Mouse (Mus musculus) CH12.LX (cell line): Measurements from ENCODE around the gene Brinp2. TPM values are rescaled to one million over a fixed set of nuclear protein-coding genes. Genes with fewer than 3 reads are reported as not detected.
A peak's percentile ranks its signal among the peaks of the same experiment; 100 is the strongest.

Source experiments
- DNase-seq: peaks from one replicate; pipeline ENCODE4 v3.0.0-alpha.2; 2013; ENCODE audit errors: extremely low read depth
- H3K27ac ChIP-seq: 2 replicates; pipeline ENCODE4 v1.5.1; 2012; ENCODE audit warnings: low read depth, mild to moderate bottlenecking, control low read depth, moderate library complexity; ENCODE audit not compliant: insufficient read depth
- H3K27me3 ChIP-seq: replicated peaks from 2 replicates; pipeline ENCODE3; 2012; ENCODE audit warnings: inconsistent platforms
- H3K36me3 ChIP-seq, 2 experiments: replicated peaks in 1 of 2; 2 replicates each; pipeline versions ENCODE3 to v1.6.1; 2012; ENCODE audit warnings: inconsistent platforms in 1 of 2, low read length in 1 of 2, mild to moderate bottlenecking in 1 of 2, mixed read lengths in 1 of 2, moderate library complexity in 1 of 2; ENCODE audit not compliant: control insufficient read depth in 1 of 2, insufficient read depth in 1 of 2
- H3K4me1 ChIP-seq, 2 experiments: 2 replicates each; pipeline ENCODE4 v1.6.1; 2012; ENCODE audit warnings: inconsistent platforms in 1 of 2, moderate library complexity in 1 of 2; ENCODE audit not compliant: insufficient read depth in 2 of 2, control insufficient read depth in 1 of 2
- H3K4me2 ChIP-seq: 2 replicates; pipeline ENCODE4 v1.6.1; 2012; ENCODE audit warnings: low read depth, mild to moderate bottlenecking, control low read depth; ENCODE audit not compliant: poor library complexity, insufficient read depth, severe bottlenecking
- H3K4me3 ChIP-seq, 3 experiments: fragments of 150-350 bp in 1 of 3; sonication (generic) in 1 of 3; replicated peaks in 1 of 3; 2 replicates each; pipeline versions ENCODE3 to v1.5.1; 2011 to 2012; ENCODE audit warnings: low read depth in 2 of 3, low read length in 2 of 3, mild to moderate bottlenecking in 2 of 3, moderate library complexity in 2 of 3, control low read depth in 1 of 3, improper control_type of control experiment in 1 of 3, inconsistent platforms in 1 of 3, mixed read lengths in 1 of 3; ENCODE audit not compliant: poor library complexity in 1 of 3
- H3K79me2 ChIP-seq: replicated peaks from 2 replicates; pipeline ENCODE4 v1.6.1; 2012; ENCODE audit warnings: mild to moderate bottlenecking, moderate library complexity; ENCODE audit not compliant: control insufficient read depth, poor library complexity, insufficient read depth, severe bottlenecking; ENCODE audit errors: extremely low read depth
- H3K9ac ChIP-seq: 2 replicates; pipeline ENCODE4 v1.6.1; 2012; ENCODE audit warnings: low read depth, mild to moderate bottlenecking, control low read depth, moderate library complexity; ENCODE audit not compliant: insufficient read depth
- H3K9me3 ChIP-seq: replicated peaks from 2 replicates; pipeline ENCODE3; 2012; ENCODE audit warnings: low read length, inconsistent platforms, mixed read lengths
- CTCF ChIP-seq, 2 experiments: IDR thresholded peaks in 1 of 2; conservative IDR thresholded peaks in 1 of 2; 2 replicates each; pipeline ENCODE4 v1.5.1; 2011 to 2012; ENCODE audit warnings: low read depth in 2 of 2, low read length in 2 of 2, improper control_type of control experiment in 1 of 2, inconsistent platforms in 1 of 2, mild to moderate bottlenecking in 1 of 2, moderate library complexity in 1 of 2
- E2F4 ChIP-seq: IDR thresholded peaks from 2 replicates; pipeline ENCODE4 v1.6.1; 2011; ENCODE audit warnings: low read depth, low read length, improper control_type of control experiment; ENCODE audit not compliant: insufficient replicate concordance
- EP300 ChIP-seq: IDR thresholded peaks from 2 replicates; pipeline ENCODE4 v1.6.1; 2011; ENCODE audit warnings: low read length, improper control_type of control experiment
- JUN ChIP-seq: IDR thresholded peaks from 2 replicates; pipeline ENCODE4 v1.6.1; 2011; ENCODE audit warnings: low read depth, mild to moderate bottlenecking, low read length, improper control_type of control experiment, moderate library complexity; ENCODE audit not compliant: insufficient read depth
- JUND ChIP-seq: conservative IDR thresholded peaks from 2 replicates; pipeline ENCODE4 v1.6.1; 2011; ENCODE audit warnings: low read depth, low read length, improper control_type of control experiment
- KAT2A ChIP-seq: IDR thresholded peaks from 2 replicates; pipeline ENCODE4 v1.6.1; 2012; ENCODE audit warnings: low read length, improper control_type of control experiment, inconsistent platforms; ENCODE audit not compliant: insufficient replicate concordance
- MAX ChIP-seq: IDR thresholded peaks from 2 replicates; pipeline ENCODE4 v1.6.1; 2011; ENCODE audit warnings: low read length, improper control_type of control experiment
- MXI1 ChIP-seq: IDR thresholded peaks from 2 replicates; pipeline ENCODE4 v1.6.1; 2011; ENCODE audit warnings: mild to moderate bottlenecking, low read depth, low read length, improper control_type of control experiment
- RCOR1 ChIP-seq: conservative IDR thresholded peaks from 2 replicates; pipeline ENCODE4 v1.6.1; 2012; ENCODE audit warnings: low read depth, mild to moderate bottlenecking, inconsistent platforms, low read length, improper control_type of control experiment
- SIN3A ChIP-seq: IDR thresholded peaks from 2 replicates; pipeline ENCODE4 v1.6.1; 2012; ENCODE audit warnings: low read length, improper control_type of control experiment, inconsistent platforms
- TBP ChIP-seq: conservative IDR thresholded peaks from 2 replicates; pipeline ENCODE4 v1.6.1; 2011; ENCODE audit warnings: low read depth, low read length, improper control_type of control experiment
- USF1 ChIP-seq: IDR thresholded peaks from 2 replicates; pipeline ENCODE4 v1.6.1; 2014; ENCODE audit warnings: low read depth, mild to moderate bottlenecking, inconsistent platforms, low read length, improper control_type of control experiment
- ZC3H11A ChIP-seq: IDR thresholded peaks from 2 replicates; pipeline ENCODE4 v1.6.1; 2012; ENCODE audit warnings: low read depth, mild to moderate bottlenecking, inconsistent platforms, low read length, improper control_type of control experiment
- ZNF384 ChIP-seq: IDR thresholded peaks from 2 replicates; pipeline ENCODE4 v1.6.1; 2012; ENCODE audit warnings: low read depth, low read length, improper control_type of control experiment, inconsistent platforms
- dilution Hi-C: fragments of 300-500 bp; cut with MboI; formaldehyde crosslinking; loops from 2 replicates; pipeline ENCODE4 v1.14.3; 2020; ENCODE audit warnings: low sequenced_read_pairs; ENCODE audit not compliant: extremely low pct_unique_long_range_greater_than_20kb, extremely low pct_ligation_motif_present
- in situ Hi-C: fragments of 300-500 bp; cut with MboI; formaldehyde crosslinking; loops from 3 replicates; pipeline ENCODE4 v1.14.3; 2019; ENCODE audit warnings: low sequenced_read_pairs, low pct_ligation_motif_present, low pct_unique_long_range_greater_than_20kb, mixed read lengths
- polyA plus RNA-seq: library from polyadenylated mRNA; unstranded; fragments of >175 nt; gene quantifications from 2 replicates; pipeline ENCODE4 v1.2.1, GENCODE M21; 2012; ENCODE audit warnings: low read depth; ENCODE audit not compliant: insufficient read length
- total RNA-seq, 2 experiments: library from RNA; depleted of rRNA; stranded (reverse); fragments of 300-350 nt in 1 of 2; fragments of >200 nt in 1 of 2; gene quantifications; 2 replicates each; pipeline ENCODE4 v1.2.3; 2012 to 2014

The Brinp2 gene
- total and polyA plus RNA-seq, 3 experiments, result 0.04 to 0.26 (median 0.05) TPM

- Histone ChIP-seq H3K36me3 (no peaks in the 10 kb centered on the region), H3K9ac (no peak overlapping the region), H3K9me3 (no peaks in the 10 kb centered on the region), H3K4me2 (no peak overlapping the region), H3K4me1 (no peaks in the 10 kb centered on the region), H3K27ac (no peak overlapping the region), H3K27me3 (no peaks in the 10 kb centered on the region), H3K4me3 (no peak overlapping the region), H3K79me2 (no peaks in the 10 kb centered on the region)
- dilution Hi-C loops, result no loop called here
- in situ Hi-C loops, result no loop called here
- no peak for TF ChIP-seq SIN3A
- TF ChIP-seq JUN, result no peak
- no peak for DNase-seq
Measured at GRCm38 (mm10) chr1:158323325-158323724, 32.8 kb downstream of the Brinp2 start.

GRCm38 (mm10) chr1:158310426-158311156 lies 45.5 kb downstream of the Brinp2 start:
- DNase-seq, result no peak
- H3K36me3 ChIP-seq, result no peaks in the 10 kb centered on the region
- peak; percentile 10 to 20; a peak in 1 of 4 replicates for TF ChIP-seq CTCF (conservative IDR thresholded peaks at IDR 0.05 in 1 of 2, IDR thresholded peaks at IDR 0.05 in 1 of 2; ENCODE audit: low read depth in 2 of 2, low read length in 2 of 2)
- TF ChIP-seq E2F4, result no peak
- no peak overlapping the region for H3K4me3 ChIP-seq
- H3K9ac ChIP-seq, result no peak overlapping the region
- no peaks in the 10 kb centered on the region for H3K9me3 ChIP-seq
- no peaks in the 10 kb centered on the region for H3K79me2 ChIP-seq
- dilution Hi-C loops (no loop called here), in situ Hi-C loops (no loop called here)
- no peaks in the 10 kb centered on the region for H3K4me1 ChIP-seq
- no peaks in the 10 kb centered on the region for H3K27me3 ChIP-seq
- H3K27ac ChIP-seq, result no peak overlapping the region
- no peak overlapping the region for H3K4me2 ChIP-seq

DNA sequence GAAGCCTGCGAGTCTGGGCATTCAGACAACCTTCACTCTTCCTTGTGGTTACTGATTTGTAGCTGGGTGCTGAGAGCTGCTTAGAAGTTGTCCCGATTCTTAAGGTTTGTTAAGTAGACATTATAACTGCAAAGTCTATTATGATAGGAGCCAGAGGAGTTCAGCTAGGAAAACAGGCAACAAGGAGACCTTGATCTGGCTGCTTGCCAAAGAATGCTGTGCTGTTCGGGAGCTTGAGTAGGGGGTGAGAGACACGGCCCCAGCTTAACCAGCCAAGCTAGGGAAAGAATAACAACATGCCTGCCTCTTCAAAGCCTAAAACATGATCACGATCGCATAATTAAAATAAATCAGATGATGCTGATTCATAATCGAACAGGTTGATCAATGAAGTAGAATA lies 59.1 kb downstream of the Brinp2 start:
- no peaks in the 10 kb centered on the region for H3K9me3 ChIP-seq
- TF ChIP-seq JUND (no peak), MAX (no peak), ZC3H11A (no peak), KAT2A (no peak), MXI1 (no peak), RCOR1 (no peak), EP300 (no peak), ZNF384 (no peak), TBP (no peak), USF1 (no peak)
- TF ChIP-seq, all 38 proteins: peak for 0
- dilution Hi-C loops (no loop called here), in situ Hi-C loops (no loop called here)
- H3K27ac ChIP-seq, result no peak overlapping the region
- H3K4me1 ChIP-seq, result peaks cover 6 to 12% of the 10 kb centered on the region in 2 experiments
- no peak overlapping the region for H3K9ac ChIP-seq
- H3K36me3 ChIP-seq, result no peaks in the 10 kb centered on the region
- no peaks in the 10 kb centered on the region for H3K27me3 ChIP-seq
- no peak for DNase-seq
- no peak overlapping the region for H3K4me3 ChIP-seq
- no peaks in the 10 kb centered on the region for H3K79me2 ChIP-seq
- no peak overlapping the region for H3K4me2 ChIP-seq
